Mouse (Mus musculus): Measurements from ENCODE around the gene Rnf214. TPM values are rescaled to one million over a fixed set of nuclear protein-coding genes. Genes with fewer than 3 reads are reported as not detected.

Gene Rnf214
- 21.4 and 40.1 TPM in 2 replicates for total RNA-seq (2017)

DNA sequence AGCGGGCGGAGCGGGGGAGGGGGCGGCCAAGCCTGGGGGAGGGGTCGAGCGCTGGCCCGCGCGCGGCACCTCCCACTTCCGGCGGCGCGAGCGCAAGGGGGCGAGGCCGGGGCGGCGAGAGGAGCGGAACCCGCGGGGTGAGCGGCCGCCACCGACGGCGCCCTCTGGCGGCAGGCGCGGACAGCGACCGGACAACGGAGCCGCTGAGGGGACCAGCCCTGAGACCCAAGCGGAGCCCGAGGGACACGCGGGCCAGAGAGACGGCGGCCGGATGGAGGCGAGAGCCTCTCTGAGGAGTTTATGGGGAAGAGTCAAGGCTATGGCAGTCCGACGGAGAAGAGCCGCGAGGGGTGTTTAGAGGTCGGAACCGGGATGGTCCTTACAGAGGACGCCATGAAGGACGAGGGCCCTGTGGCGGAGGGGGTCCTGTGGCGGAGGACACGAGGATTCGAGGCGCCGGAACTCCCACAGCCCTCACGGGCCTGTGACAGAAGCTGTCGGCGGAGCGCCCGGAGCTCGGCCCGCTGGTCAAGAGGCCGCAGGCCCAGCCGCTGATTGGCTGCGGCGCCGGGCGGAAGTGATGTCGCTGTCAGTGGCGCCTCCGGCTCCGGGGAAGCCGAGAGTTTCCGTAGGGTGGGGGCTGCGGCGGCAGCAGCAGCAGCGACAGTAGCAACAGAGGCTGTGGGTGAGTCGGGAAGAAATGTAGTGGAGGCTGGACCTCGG, at the start of gene Rnf214, which contains the start of gene Pcsk7:
Rnf214 (minus strand) TSS at position 557 of the 723 bp plus-strand sequence.
Pcsk7 (plus strand) TSS at position 143 of the 723 bp plus-strand sequence.
- ATAC-seq (replicated peaks; ENCODE audit: low read depth, poor library complexity, severe bottlenecking), result peak; percentile 90

DNA sequence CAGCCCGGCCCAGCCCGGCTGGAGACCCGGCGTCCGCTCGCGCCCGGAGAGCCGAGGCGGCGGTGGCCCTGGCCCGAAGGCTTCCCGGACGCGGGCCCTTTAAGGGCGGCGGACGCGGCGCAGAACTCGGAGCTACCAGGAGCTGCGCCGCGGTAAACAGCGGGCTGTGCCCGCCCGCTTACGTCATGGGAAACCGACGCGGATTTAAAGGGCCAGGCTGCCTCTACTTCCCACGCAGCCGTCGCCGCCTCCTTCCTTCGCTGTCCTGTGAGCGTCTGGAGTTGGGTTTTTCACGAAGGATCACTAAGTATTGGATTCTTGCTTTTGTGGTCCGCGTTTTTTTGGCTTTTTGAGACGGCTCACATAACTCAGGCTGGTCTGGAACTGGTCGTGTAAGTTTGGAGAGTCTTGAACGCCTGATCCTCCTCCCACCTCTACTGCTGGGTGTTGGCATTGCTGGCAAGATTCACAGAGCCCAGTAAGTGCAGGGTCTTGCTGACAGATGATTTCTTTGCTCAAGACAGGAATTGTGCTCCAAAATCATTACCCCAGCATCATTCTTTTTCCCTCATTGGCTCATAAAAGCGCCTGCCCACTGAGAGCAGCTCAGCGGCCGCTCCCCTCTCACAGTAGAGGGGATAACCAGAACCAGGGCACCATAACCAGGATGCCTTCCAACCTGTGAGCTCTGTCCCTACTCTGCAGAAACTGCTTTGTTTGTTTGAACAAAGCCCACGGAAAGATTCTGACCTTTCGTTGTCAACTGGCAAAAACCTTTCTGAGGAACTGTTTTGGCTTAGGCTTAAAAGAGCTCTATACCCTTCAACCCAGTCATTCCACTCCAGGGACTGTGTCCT, 48.6 kb upstream of the Rnf214 start, which contains the start of gene Sidt2:
Sidt2 (minus strand) TSS at position 152 of the 857 bp plus-strand sequence.
- peak; percentile 79 for ATAC-seq (replicated peaks; ENCODE audit: low read depth, poor library complexity, severe bottlenecking)

DNA sequence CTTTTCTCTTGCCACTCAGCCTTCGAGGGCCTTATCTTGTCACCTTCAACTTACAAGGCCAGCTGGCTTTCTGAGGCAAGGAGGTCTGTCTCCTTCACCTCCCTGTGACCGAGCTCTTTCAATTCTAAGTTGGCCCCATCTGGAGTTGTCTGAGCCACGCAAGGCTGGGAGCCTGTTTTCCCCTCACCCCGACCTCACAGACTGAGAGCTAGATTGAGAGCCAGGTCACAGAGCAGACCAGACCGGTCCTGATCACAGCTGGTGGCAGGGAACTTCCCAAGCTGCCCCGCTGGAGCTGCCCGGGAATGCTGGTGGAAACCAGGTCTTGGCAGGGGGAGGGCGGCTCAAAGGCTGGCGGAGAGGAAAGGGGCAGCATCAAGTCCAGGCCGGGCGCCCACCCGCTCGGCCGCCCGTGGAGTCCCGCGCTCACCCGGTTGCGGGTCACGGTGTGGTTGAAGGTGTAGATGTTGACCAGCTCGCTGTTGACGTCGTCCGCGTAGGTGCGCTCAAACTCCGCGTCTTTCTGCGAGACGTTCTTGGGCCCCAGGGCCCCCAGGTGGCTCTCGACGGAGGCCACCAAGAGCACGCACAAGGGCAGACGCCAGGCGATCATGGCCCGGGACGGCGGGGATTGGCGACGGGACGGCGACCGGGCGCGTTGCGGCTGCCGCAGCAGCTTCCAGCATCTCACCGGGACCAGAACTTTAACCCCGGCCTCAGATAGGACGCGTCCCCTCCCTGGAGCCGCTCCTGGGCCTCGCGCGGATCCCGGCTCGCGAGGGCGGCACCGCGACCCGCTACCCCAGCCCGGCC, 47.8 kb upstream of the Rnf214 start:
- ATAC-seq (replicated peaks; ENCODE audit: low read depth, poor library complexity, severe bottlenecking), result peak; percentile 34; the same call in 1 of the 2 replicates

DNA sequence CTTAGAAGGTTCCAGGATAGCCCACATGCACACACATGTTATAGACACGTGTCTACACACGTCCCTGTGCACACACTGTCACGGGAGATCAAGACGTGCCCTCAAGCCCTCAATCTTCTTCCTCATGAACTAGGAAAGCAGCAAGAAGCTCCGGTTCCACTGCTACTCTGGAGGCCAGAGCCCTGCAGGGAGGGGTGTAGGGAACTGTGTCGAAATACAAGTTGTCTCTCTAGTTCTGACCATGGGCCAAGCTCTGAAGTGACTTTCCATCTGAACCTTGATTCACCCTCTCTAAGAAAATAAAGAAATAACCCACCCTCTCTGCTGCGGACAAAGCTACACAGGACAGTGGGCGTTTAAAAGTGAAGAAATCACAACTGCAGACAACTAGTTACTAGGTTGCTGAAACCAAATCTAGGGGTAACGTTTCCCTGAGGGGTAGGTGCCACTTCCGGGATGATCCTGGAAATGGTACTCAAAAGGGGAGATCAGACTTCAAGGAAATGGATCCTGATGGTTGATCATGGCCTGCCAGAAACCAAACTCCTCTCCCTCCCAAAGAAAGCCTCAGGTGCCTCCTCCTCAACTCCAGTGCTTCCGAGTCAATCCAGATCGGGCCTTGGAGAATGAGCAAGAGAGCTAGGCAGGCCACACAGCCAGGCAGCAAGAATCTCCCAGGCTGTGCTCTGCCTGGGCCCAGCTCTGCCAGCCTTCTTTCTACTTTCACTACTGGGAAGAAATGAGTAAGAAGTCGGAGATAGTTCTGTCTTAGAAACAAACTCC, 47.0 kb upstream of the Rnf214 start:
- 0 out of 2 replicates have a peak, but pooled peaks have one; percentile 2 for ATAC-seq (replicated peaks; ENCODE audit: low read depth, poor library complexity, severe bottlenecking)

DNA sequence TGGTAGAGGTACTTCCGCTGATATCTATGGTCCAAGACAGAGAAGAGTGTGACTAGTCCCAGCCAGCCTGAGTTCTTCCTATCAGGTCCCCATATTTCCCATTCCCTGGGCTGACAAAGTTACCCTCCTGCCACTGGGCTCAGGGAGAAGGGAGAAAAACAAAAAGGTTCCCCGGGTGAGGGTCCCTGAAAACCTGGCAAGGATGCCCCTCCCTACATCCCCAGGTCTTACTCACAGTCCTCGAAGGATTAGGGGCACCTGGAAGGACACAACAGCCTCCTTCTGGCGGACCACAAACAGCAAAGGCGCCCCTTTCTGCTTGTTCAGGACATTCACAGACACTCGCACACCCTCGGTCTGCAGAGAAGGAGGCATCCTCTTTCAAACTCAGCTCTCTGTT, 46.2 kb upstream of the Rnf214 start:
- no peak for ATAC-seq (replicated peaks; ENCODE audit: low read depth, poor library complexity, severe bottlenecking)

DNA sequence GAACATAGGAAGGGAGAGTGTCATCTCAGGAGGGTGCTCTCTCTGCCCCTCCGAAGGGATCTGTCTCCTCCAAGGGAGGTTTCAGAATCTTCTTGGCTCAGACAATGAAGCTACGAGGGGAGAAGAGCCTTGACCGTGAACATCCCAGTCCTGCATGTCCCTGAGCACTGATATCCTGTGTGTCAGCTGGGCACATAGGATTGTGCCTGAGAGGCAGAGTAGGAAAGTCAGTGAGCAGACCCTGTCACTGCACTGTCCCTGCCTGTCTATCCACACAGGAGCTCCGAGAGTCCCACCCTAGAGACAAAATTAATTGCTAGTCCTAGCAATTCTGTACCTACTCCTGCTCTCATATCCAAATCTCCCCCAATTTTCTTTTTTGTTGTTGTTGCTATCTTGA, 45.3 kb upstream of the Rnf214 start:
- no peak for ATAC-seq (replicated peaks; ENCODE audit: low read depth, poor library complexity, severe bottlenecking)

DNA sequence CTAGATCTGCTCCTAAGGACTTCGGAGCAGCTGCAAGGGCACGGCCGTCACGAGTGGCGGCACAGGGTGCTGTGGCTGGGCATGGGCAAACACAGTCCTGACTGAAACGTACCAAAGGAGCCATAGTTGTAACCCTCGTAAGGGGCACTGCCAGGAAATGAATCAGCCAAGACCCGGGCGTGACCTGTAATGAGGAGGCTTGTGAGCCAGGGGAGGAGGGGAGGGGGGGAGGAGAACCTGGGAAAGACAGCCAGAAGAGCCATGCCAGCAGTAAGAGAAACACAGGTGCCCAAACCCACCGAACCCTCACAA, 40.1 kb upstream of the Rnf214 start:
- ATAC-seq (replicated peaks; ENCODE audit: low read depth, poor library complexity, severe bottlenecking), result no peak

DNA sequence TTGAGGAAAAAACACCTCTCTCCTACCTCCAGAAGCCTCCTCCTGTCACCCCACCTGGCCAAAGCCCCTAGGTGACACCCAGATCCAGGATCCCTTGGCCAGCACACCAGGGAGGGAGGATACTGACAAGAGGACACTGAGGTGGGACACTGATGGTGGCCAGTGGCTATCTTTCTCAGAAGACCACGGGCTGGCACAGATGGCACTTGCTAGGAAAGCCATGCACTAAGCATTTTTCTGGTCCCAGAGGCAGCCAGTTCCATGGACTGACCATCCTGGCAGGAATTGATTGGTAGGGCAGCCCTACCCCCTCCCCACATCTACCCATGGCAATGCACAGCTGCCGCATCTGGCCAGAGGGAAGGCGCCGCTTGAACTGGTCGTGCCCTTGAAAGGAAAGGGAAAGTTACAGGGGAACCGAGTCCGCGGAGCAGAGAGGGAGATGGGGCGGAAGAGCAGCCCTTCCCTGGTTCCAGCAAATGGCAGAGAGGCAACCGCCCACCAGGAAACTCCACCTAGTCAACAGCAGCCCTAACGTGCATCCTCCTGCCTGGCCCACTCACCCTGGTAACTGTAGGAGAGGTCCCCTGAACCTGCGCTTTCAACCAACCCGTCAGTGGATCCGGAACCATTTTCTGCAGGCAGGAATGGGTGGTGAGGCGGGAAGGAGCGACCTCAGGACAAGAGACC, 39.6 kb upstream of the Rnf214 start:
- ATAC-seq (replicated peaks; ENCODE audit: low read depth, poor library complexity, severe bottlenecking), result no peak

DNA sequence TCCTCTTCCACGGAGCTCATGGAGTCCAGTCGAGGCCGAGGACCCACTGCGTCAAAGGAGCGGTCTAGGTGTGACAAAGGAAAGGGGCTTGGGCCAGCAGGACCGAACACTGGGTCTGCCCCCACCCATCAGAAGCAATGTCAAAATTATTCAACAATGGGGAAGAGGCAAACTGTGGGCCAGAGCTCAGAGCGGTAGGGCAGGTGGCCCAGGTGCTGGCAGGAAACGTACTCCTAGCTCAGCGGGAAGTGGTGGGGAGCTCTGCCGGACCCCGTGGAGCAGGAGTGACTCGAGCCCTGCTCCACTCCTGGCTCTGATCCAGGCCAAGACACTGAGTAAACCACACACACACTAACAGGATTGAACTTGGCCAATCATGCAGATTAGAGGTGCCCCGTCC, 39.0 kb upstream of the Rnf214 start:
- 0 out of 2 replicates have a peak, but pooled peaks have one; percentile 15 for ATAC-seq (replicated peaks; ENCODE audit: low read depth, poor library complexity, severe bottlenecking)

DNA sequence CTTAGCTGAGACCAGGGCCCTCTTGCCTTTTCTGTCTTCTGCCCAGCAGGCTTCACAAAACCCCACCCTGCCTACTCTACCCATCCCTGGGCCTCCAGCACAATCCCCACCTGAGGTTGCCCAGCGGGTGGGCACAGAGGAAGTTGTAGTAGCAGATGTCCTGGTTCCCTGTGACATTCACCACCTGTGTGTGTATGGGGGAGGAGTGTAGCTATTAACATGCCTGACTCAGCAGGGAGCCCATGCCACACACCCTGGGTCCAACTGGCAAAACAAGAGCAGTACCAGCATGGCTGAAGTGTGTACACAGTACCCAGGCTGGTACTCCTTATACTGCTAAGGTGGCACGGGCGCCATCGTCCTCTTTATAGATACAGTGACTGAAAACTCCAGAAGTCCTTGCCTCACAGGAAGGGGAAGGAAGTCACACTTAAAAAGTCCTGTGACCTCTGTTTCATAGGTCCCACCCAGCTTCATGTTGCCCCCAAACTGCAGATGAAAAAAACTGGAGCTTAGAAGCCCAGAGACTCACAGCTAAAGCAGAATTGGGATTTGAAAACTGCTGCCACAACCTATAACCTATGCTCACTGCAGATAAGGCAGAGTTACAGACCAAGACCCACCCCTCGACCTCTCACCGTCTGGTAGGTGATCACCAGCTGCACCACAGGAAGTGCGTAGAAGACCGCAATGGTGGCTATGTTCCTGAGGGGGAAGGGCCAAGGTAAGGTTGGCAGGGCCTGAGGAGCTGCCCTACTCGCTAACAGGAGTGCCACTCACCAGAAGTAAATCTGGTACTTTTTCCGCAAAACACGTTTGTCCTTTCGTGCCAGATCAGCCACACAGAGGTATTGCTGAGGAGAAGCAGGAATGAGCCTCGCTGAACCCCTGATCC, 38.0 kb upstream of the Rnf214 start:
- ATAC-seq (replicated peaks; ENCODE audit: low read depth, poor library complexity, severe bottlenecking), result peak; percentile 83

DNA sequence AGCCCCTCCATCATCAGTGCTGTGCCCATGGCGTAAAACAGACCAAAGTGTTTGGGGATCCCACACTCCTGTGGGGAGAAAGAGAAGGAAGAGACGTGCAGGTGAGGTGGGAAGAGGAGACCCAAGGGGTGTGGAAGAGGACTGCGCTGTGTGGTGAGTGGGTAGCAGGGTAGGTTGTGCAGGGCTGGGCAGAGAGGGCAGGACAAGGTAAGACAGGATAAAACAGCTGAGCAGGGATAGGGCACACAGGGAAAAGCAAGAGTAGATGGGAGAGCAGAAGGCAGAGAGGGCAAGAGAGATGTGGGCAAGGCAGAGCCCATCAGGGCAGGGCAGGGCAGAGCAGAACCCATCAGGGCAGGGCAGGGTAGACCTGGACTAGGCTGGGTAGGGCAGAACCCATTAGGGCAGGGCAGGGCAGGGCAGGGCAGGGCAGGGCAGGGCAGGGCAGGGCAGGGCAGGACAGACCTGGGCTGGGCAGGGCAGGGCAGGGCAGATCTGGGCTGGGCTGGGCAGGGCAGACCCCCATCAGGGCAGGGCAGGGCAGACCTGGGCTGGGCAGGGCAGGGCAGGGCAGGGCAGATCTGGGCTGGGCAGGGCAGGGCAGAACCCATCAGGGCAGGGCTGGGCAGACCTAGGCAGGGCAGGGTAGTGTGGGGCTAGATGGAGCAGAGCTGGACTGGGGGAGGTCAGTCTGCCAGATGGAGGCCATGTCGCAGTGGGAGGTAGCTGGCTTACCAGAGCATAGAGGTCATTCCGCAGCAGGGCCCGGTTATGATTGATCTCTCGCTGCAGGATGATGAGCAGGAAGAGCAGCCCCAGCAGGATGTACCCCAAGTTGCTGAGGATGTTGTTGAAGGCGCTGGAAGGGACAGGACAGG, 37.2 kb upstream of the Rnf214 start:
- ATAC-seq (replicated peaks; ENCODE audit: low read depth, poor library complexity, severe bottlenecking), result no peak

DNA sequence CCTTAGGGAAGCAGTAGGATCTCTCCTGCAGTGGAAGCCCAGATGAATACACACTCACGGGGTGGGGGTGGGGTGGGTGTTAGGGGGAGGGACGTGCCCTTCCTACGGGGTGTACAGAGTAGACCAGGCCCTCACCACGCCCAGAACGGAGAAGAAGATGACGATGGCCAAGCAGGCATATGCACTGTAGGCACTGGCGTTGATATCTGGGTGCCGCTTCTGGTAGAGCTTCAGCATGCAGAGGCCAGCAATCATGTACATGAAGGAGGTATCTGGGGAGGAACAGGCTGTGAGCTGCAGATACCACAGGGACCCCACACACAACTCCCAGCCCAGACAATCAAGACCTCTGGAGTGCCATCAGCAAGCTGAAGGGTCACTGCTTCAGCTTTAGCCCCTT, 36.2 kb upstream of the Rnf214 start:
- ATAC-seq (replicated peaks; ENCODE audit: low read depth, poor library complexity, severe bottlenecking), result no peak

DNA sequence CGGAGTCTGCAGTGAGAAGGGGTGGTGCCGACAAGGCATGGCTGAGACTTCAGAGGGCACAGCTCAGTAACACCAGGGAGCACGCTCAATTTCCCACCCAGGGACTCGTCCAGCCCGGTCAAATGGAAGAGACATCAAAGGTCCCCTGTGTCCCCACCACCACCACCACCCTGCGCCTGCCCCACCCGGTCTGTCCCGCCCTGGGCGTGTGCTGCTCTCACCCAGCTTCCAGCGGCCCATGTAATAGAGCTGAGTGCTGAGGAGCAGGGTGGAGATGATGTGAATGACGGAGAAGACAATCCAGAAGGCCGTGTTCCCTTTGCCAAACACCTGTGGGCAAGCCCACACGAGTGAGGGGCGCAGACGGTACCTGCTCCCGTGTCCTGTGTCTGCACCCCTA, 35.8 kb upstream of the Rnf214 start:
- no peak for ATAC-seq (replicated peaks; ENCODE audit: low read depth, poor library complexity, severe bottlenecking)

DNA sequence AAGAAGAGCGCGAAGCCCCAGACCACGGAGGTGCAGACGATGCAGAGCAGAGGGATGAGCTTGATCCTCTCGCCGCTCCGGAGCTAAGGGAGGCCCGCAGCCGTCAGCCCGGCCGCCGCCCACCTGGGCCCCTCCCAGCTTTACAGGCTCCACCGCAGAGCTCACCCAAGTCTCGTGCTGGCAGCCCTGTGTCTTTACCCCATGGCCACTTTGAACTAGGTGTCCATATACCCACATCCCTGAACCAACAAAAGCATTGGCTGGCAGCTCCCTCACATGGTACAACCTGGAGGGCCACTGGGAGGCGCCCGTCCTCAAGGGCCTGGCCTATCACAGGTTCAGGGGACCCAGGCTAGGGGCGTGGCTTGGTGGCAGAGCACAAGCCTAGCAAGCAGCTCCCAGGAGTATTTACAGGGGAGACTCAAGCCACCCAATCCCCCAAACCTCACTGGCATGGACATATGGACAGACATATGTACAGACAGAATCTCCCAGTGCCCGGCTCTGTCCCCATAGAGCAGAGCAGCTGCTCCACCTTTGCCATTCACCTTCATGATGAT, 34.7 kb upstream of the Rnf214 start:
- ATAC-seq (replicated peaks; ENCODE audit: low read depth, poor library complexity, severe bottlenecking), result no peak

DNA sequence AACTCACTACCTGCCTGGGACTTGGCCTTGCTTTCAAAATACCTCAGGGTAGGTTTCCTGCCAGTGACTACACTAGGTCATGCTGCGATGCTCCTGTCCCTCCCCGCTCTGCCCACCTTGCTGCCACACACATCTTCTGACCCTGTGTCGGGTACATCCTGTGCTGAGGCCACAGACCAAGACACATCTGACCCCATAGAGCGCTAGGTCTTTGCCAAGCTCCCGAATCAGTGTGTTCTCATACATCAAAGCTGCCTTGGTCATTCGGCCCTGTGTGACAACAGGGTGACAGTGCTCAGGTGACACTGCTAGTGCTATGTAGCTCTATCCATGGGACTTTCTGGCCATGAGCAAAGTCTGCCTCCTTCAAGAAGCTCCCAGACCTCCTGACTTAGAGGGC, 33.1 kb upstream of the Rnf214 start:
- ATAC-seq (replicated peaks; ENCODE audit: low read depth, poor library complexity, severe bottlenecking), result no peak

DNA sequence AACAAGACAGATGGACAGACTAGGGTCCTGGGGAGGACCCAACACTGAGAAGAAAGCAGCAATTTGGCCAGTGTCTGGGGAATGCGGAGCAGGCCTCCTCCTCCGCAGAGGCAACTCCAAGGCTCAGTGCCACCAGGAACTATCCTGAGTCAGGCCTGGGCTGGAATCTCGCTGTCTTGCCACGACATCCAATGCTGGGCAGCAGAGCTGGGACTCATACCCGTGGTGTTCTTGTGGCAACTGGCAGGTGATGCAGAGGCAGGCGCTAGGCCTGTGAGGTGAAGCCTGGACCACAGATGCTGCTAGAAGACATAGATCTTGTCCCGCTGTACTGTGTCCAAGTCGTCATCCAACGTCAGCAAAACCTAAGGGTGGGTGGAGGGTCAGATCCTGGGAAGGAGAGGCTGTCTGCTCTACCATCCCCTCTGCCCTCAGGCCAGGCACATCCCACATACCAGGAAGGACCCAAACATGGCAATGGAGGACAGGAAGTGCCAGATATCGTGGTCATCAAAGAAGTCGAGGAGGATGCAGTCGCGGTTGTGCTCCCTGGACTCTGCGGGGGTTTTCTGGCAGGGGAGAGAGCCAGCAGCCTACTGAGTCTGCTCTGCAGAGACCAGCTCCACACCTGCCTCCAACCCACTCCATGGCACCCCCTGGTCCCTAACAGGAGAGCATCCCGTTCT, 32.4 kb upstream of the Rnf214 start:
- no peak for ATAC-seq (replicated peaks; ENCODE audit: low read depth, poor library complexity, severe bottlenecking)
